Mouse (Mus musculus): ENCODE measurements around the gene Riok1. TPM values are rescaled to one million over a fixed set of nuclear protein-coding genes. Genes with fewer than 3 reads are reported as not detected.

Gene Riok1
- total RNA-seq, 2 experiments from 2014 or later: 9.2 to 11.9 TPM

Small RNA genes within 50 kb of the gene (microRNA-seq; reads per million reads assigned to microRNA genes)
- gene Gm27387: 0 reads per million in 2 experiments

Other genes starting within 250 kb of the Riok1 start
- gene Ssr1, start 42.8 kb upstream of the Riok1 start, total RNA-seq (2021): 10 to 100 TPM; 54.3 to 58.5 TPM
- gene Cage1, start 74 bp downstream of the Riok1 start, total RNA-seq (2021): under 1 TPM; 0.51 to 0.98 TPM
- gene Dsp, start 114.3 kb downstream of the Riok1 start, total RNA-seq (2021): under 1 TPM; 0.02 to 0.06 TPM
- 1 to 10 TPM; 6.2 to 7.7 TPM for gene Snrnp48, start 167.9 kb downstream of the Riok1 start, total RNA-seq (2021)

Data from gastrocnemius, postnatal 14 days (tissue).